Mouse (Mus musculus): ENCODE data around the gene Hmmr. TPM values are rescaled to one million over a fixed set of nuclear protein-coding genes. Genes with fewer than 3 reads are reported as not detected.

Hmmr gene
- 70.0 and 72.0 TPM in 2 replicates for polyA plus RNA-seq (2016; fragmentation: Nextera tagmentation; extraction: Ambion mirVana)

GRCm38 (mm10) chr11:40733339-40734174 is at the start of gene Hmmr, which contains the start of gene Nudcd2:
Gene Hmmr (minus strand): TSS chr11:40733422.
Gene Nudcd2 (plus strand): TSS chr11:40733667.
- H3K9me3 ChIP-seq: no peaks in the 10 kb centered on the region
- H3K36me3 ChIP-seq (replicated peaks): peaks cover 64% of the 10 kb centered on the region
- WGBS: under 1% methylated on average over 52 of the region's 52 CpGs
- peaks cover 39% of the 10 kb centered on the region for H3K4me1 ChIP-seq
- H3K4me3 ChIP-seq: peak within 1 kb of the TSS; percentile 90
- H3K27ac ChIP-seq: peak within 1 kb of the TSS; percentile 98
- peak; percentile 92 for DNase-seq (ENCODE audit: extremely low spot score, low spot score)
- H3K27me3 ChIP-seq (ENCODE audit: poor library complexity, severe bottlenecking): no peaks in the 10 kb centered on the region

- Histone ChIP-seq H3K27me3 (ENCODE audit: poor library complexity, severe bottlenecking) (no peaks in the 10 kb centered on the region), H3K4me1 (no peaks in the 10 kb centered on the region), H3K4me3 (no peak overlapping the region), H3K36me3 (replicated peaks) (no peaks in the 10 kb centered on the region), H3K9me3 (no peaks in the 10 kb centered on the region), H3K27ac (no peak overlapping the region)
- 84% methylated on average over 2 of the region's 2 CpGs for WGBS
- no peak for DNase-seq (ENCODE audit: extremely low spot score, low spot score)
Observed at GRCm38 (mm10) chr11:40781857-40782256, 48.6 kb upstream of the Hmmr start.

DNA sequence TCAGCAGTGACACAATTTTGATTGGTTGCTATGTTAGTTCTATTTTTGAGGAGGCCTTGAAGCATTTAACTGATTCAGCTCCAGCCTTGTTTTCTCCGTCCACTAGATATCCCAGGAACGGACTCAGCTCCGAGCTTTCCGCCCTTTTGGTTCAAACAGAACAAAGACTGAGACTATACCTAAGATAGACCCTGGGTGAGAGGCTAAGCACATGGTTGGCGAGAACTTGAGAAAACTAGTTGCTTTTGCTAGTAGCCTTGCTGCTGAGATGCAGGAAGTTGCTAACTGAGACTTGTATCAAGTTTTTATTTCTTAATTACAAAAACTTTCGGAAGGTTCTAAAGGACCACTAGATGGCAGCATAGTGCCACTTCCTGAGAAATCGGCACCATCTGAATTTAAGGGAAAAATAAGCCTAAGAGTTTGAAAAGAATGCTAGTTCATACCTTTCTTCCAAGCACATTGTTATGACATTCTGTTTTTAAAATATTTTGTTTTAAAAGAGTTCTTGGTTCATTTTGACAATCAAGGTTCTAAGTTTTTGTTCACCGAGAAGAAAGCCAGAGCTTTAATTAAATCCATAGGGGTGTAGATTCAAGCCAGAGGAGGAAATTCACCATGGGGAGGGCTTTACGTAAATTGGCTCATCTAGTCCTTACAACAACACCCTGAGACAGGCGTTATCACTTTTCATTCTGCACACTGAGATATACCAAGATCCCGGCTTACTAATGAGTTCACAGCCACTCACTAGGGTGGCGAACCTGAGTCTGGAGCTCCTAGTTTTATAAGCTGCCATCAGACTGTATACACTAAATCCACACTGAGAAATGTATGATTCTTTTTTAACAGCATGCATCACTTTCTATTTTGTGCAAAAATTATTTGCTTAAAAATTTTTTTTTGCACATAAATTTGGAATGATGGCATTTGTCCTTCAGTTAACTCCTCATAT is 42.4 kb upstream of the Hmmr start:
- H3K4me1 ChIP-seq: peaks cover 8% of the 10 kb centered on the region; the same call in 1 of the 2 replicates
- DNase-seq (ENCODE audit: extremely low spot score, low spot score): no peak
- WGBS: 52% methylated on average over 12 of the region's 12 CpGs

GRCm38 (mm10) chr11:40764690-40765089 is 31.5 kb upstream of the Hmmr start:
- no peak overlapping the region for H3K4me3 ChIP-seq

More for the DNA sequence above, 42.4 kb upstream of the Hmmr start:
- H3K4me3 ChIP-seq: no peak overlapping the region
- no peak overlapping the region for H3K27ac ChIP-seq
- no peaks in the 10 kb centered on the region for H3K9me3 ChIP-seq
- no peaks in the 10 kb centered on the region for H3K27me3 ChIP-seq (ENCODE audit: poor library complexity, severe bottlenecking)
- H3K36me3 ChIP-seq (replicated peaks): no peaks in the 10 kb centered on the region

DNA sequence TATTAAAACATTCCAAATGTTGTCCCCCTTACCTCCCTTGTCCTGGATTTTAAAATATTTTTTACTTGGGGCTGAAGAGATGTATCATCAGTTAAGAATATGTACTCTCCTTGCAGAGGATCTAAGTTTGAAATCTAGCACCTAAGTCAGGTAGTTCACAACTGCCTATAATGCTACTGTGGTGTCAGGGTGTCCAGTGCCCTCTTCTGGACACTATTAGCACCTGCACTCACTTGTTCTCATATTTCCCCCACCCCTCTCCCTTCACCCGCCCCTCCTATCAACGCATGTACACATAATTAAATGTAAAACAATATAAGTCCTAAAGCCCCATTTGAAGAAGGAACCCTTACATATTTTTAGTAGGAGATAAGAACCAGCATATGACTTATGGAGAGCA is 30.2 kb upstream of the Hmmr start:
- no peaks in the 10 kb centered on the region for H3K36me3 ChIP-seq (replicated peaks)
- no peaks in the 10 kb centered on the region for H3K4me1 ChIP-seq
- no peak overlapping the region for H3K4me3 ChIP-seq
- no peak overlapping the region for H3K27ac ChIP-seq
- WGBS: 32% methylated on average over 2 of the region's 2 CpGs
- DNase-seq (ENCODE audit: extremely low spot score, low spot score): no peak
- H3K9me3 ChIP-seq: no peaks in the 10 kb centered on the region
- H3K27me3 ChIP-seq (ENCODE audit: poor library complexity, severe bottlenecking): no peaks in the 10 kb centered on the region

More at GRCm38 (mm10) chr11:40764690-40765089, 31.5 kb upstream of the Hmmr start:
- 85% methylated on average over 4 of the region's 4 CpGs for WGBS
- Histone ChIP-seq H3K27ac (no peak overlapping the region), H3K4me1 (no peaks in the 10 kb centered on the region), H3K36me3 (replicated peaks) (no peaks in the 10 kb centered on the region), H3K27me3 (ENCODE audit: poor library complexity, severe bottlenecking) (no peaks in the 10 kb centered on the region), H3K9me3 (no peaks in the 10 kb centered on the region)
- DNase-seq (ENCODE audit: extremely low spot score, low spot score): no peak

- H3K4me1 ChIP-seq: peaks cover 7% of the 10 kb centered on the region
- H3K27ac ChIP-seq: no peak overlapping the region
- no peaks in the 10 kb centered on the region for H3K9me3 ChIP-seq
- WGBS: 86% methylated on average over 8 of the region's 8 CpGs
- no peaks in the 10 kb centered on the region for H3K36me3 ChIP-seq (replicated peaks)
- no peaks in the 10 kb centered on the region for H3K27me3 ChIP-seq (ENCODE audit: poor library complexity, severe bottlenecking)
- DNase-seq (ENCODE audit: extremely low spot score, low spot score): no peak
- no peak overlapping the region for H3K4me3 ChIP-seq
Observed at GRCm38 (mm10) chr11:40759896-40760295, 26.7 kb upstream of the Hmmr start.

GRCm38 (mm10) chr11:40755968-40756367 is 22.7 kb upstream of the Hmmr start:
- no peaks in the 10 kb centered on the region for H3K27me3 ChIP-seq (ENCODE audit: poor library complexity, severe bottlenecking)
- WGBS: 89% methylated on average over 8 of the region's 8 CpGs
- H3K4me3 ChIP-seq: peak overlapping the region; percentile 84; the same call in 1 of the 2 replicates
- no peaks in the 10 kb centered on the region for H3K9me3 ChIP-seq
- peaks cover 20% of the 10 kb centered on the region for H3K4me1 ChIP-seq
- peaks cover 2% of the 10 kb centered on the region for H3K36me3 ChIP-seq (replicated peaks)
- DNase-seq (ENCODE audit: extremely low spot score, low spot score): no peak
- peak overlapping the region; percentile 90 for H3K27ac ChIP-seq

DNA sequence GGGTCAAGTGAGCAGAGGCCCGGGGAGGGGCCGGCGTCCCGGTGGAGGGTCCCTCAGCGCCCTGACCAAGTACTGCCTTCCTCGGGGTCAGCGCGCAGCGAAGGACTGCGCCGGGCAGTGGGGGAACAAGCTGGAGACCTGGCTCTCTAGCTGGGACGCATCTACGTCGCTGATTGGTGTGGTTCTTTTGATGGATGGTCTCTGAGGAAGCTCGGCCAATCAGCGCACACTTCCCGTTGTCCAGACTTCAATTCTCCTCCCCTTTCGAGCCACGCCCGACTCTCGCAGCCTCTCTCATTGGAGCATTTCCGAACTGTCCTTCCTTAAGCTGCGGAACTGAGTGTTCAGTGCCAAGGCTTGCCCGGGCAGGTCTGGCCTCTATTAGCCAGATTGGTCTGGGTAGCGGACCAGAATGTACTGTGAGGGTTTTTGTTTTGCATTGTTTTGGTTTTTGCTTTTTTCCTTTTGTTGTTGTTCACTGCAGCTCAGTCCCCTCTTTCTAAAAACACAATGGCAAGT is 21.9 kb upstream of the Hmmr start, which contains the start of gene Ccng1:
TSS of gene Ccng1 (minus strand) at position 203 of the 519 bp plus-strand sequence.
- H3K27ac ChIP-seq: peak within 1 kb of the TSS; percentile 90
- WGBS: 0% methylated on average over 25 of the region's 25 CpGs
- no peaks in the 10 kb centered on the region for H3K9me3 ChIP-seq
- DNase-seq (ENCODE audit: extremely low spot score, low spot score): peak; percentile 91
- H3K27me3 ChIP-seq (ENCODE audit: poor library complexity, severe bottlenecking): no peaks in the 10 kb centered on the region
- peaks cover 20% of the 10 kb centered on the region for H3K4me1 ChIP-seq
- H3K36me3 ChIP-seq (replicated peaks): peaks cover 4% of the 10 kb centered on the region
- H3K4me3 ChIP-seq: peak within 1 kb of the TSS; percentile 84

- H3K9me3 ChIP-seq: no peaks in the 10 kb centered on the region
- peaks cover 20% of the 10 kb centered on the region for H3K4me1 ChIP-seq
- no peaks in the 10 kb centered on the region for H3K27me3 ChIP-seq (ENCODE audit: poor library complexity, severe bottlenecking)
- H3K36me3 ChIP-seq (replicated peaks): peaks cover 5% of the 10 kb centered on the region
- peak overlapping the region; percentile 84 for H3K4me3 ChIP-seq
- no peak for DNase-seq (ENCODE audit: extremely low spot score, low spot score)
- peak overlapping the region; percentile 90 for H3K27ac ChIP-seq
- WGBS: 3% methylated on average over 19 of the region's 19 CpGs
Observed at GRCm38 (mm10) chr11:40754664-40755107, 21.5 kb upstream of the Hmmr start.

GRCm38 (mm10) chr11:40753836-40754235 is 20.6 kb upstream of the Hmmr start:
- H3K4me1 ChIP-seq: peaks cover 20% of the 10 kb centered on the region
- WGBS: 85% methylated on average over 6 of the region's 6 CpGs

GRCm38 (mm10) chr11:40747716-40748115 is 14.5 kb upstream of the Hmmr start:
- H3K27ac ChIP-seq: no peak overlapping the region
- H3K4me1 ChIP-seq: no peaks in the 10 kb centered on the region
- no peaks in the 10 kb centered on the region for H3K27me3 ChIP-seq (ENCODE audit: poor library complexity, severe bottlenecking)
- no peak overlapping the region for H3K4me3 ChIP-seq
- WGBS: 72% methylated on average over 2 of the region's 2 CpGs
- H3K36me3 ChIP-seq (replicated peaks): peaks cover 16% of the 10 kb centered on the region
- no peaks in the 10 kb centered on the region for H3K9me3 ChIP-seq
- DNase-seq (ENCODE audit: extremely low spot score, low spot score): no peak

More at GRCm38 (mm10) chr11:40753836-40754235, 20.6 kb upstream of the Hmmr start:
- DNase-seq (ENCODE audit: extremely low spot score, low spot score): no peak
- no peak overlapping the region for H3K27ac ChIP-seq
- H3K9me3 ChIP-seq: no peaks in the 10 kb centered on the region
- no peaks in the 10 kb centered on the region for H3K27me3 ChIP-seq (ENCODE audit: poor library complexity, severe bottlenecking)
- peaks cover 7% of the 10 kb centered on the region for H3K36me3 ChIP-seq (replicated peaks)
- H3K4me3 ChIP-seq: no peak overlapping the region

DNA sequence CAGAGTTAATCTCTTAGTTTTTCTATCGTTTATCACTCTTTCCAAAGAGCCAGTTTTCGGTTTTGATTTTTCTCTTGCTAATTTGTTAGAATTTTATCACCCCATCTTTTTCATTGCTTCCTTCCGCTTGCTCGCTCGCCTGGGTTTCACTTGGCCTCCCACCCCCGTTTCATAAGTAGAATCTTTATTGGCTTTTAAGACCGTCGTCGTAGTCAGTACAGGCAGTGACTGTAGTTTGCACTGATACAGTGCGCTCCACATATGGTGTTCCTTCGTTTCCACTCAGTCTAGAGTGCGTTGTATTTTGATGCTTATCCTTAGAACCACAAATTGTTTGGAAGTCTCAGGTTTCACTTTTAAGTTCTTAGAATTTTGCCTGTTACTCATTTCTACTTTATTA is 13.1 kb upstream of the Hmmr start:
- 95% methylated on average over 12 of the region's 12 CpGs for WGBS
- H3K27me3 ChIP-seq (ENCODE audit: poor library complexity, severe bottlenecking): no peaks in the 10 kb centered on the region
- no peaks in the 10 kb centered on the region for H3K9me3 ChIP-seq
- H3K4me1 ChIP-seq: no peaks in the 10 kb centered on the region
- H3K27ac ChIP-seq: no peak overlapping the region
- DNase-seq (ENCODE audit: extremely low spot score, low spot score): no peak
- H3K4me3 ChIP-seq: no peak overlapping the region
- peaks cover 23% of the 10 kb centered on the region for H3K36me3 ChIP-seq (replicated peaks)

Measured in forebrain, embryonic 10.5 days (tissue).